Mouse (Mus musculus) neural tube, embryonic 14.5 days (tissue): ENCODE data around the gene Dus4l. TPM values are rescaled to one million over a fixed set of nuclear protein-coding genes. Genes with fewer than 3 reads are reported as not detected.

Experiments used
- ATAC-seq: fragments of 200-750 bp; cut with Nextera tagmentation; 2 replicates; pipeline ENCODE4 v1.8.0; 2017; ENCODE audit warnings: low read depth, mild to moderate bottlenecking, moderate TSS enrichment, moderate library complexity
- H3K27ac ChIP-seq: fragments of 300-500 bp; sonication (generic); 2 replicates; pipeline ENCODE4 v1.5.1; 2014; ENCODE audit warnings: low read depth, mild to moderate bottlenecking, control low read depth, low read length, moderate library complexity, mixed read lengths
- H3K27me3 ChIP-seq: fragments of 300-500 bp; sonication (generic); 2 replicates; pipeline ENCODE4 v1.6.1; 2014; ENCODE audit warnings: low read length; ENCODE audit not compliant: control insufficient read depth, insufficient read depth
- H3K36me3 ChIP-seq: fragments of 300-500 bp; sonication (generic); 2 replicates; pipeline ENCODE4 v1.6.1; 2014; ENCODE audit warnings: low read length, mixed read lengths; ENCODE audit not compliant: control insufficient read depth, insufficient read depth
- H3K4me1 ChIP-seq: fragments of 300-500 bp; sonication (generic); 2 replicates; pipeline ENCODE4 v1.6.1; 2014; ENCODE audit warnings: low read length; ENCODE audit not compliant: control insufficient read depth, insufficient read depth
- H3K4me2 ChIP-seq: fragments of 300-500 bp; sonication (generic); 2 replicates; pipeline ENCODE4 v1.6.1; 2014; ENCODE audit warnings: mild to moderate bottlenecking, low read depth, low read length, control low read depth
- H3K4me3 ChIP-seq: fragments of 300-500 bp; sonication (generic); 2 replicates; pipeline ENCODE4 v1.5.1; 2014; ENCODE audit warnings: low read depth, low read length, control low read depth, mixed read lengths
- H3K9ac ChIP-seq: fragments of 300-500 bp; sonication (generic); replicated peaks from 2 replicates; pipeline ENCODE4 v1.6.1; 2014; ENCODE audit warnings: low read depth, mild to moderate bottlenecking, control low read depth, low read length, mixed read lengths
- H3K9me3 ChIP-seq: fragments of 300-500 bp; sonication (generic); 2 replicates; pipeline ENCODE4 v1.6.1; 2016; ENCODE audit warnings: low read length; ENCODE audit not compliant: control insufficient read depth
- WGBS: fragments of 180-500 bp; shearing (Covaris S2); extraction: QIAGEN DNeasy Blood & Tissue Kit; methylation state at CpG from one replicate; pipeline ENCODE4 v1.1.7; 2014; 5-methylcytosine and 5-hydroxymethylcytosine counted together
- polyA plus RNA-seq: library from polyadenylated mRNA; unstranded; fragments of >200 nt; fragmentation: Nextera tagmentation; extraction: Ambion mirVana; gene quantifications from 2 replicates; pipeline ENCODE4 v1.2.1, GENCODE M21; 2014

Gene Dus4l
- polyA plus RNA-seq, 1 experiment from 2014 or later, result 7.3 TPM

- Histone ChIP-seq H3K9ac (no peak overlapping the region), H3K27me3 (no peaks in the 10 kb centered on the region), H3K9me3 (no peaks in the 10 kb centered on the region), H3K4me3 (no peak overlapping the region), H3K4me1 (no peaks in the 10 kb centered on the region), H3K27ac (no peak overlapping the region), H3K4me2 (no peak overlapping the region), H3K36me3 (no peaks in the 10 kb centered on the region)
- no peak for ATAC-seq
- 5% methylated on average over 3 of the region's 3 CpGs for WGBS
Measured at GRCm38 (mm10) chr12:31608138-31608537, 46.5 kb downstream of the Dus4l start.

GRCm38 (mm10) chr12:31604894-31605293, 49.7 kb downstream of the Dus4l start:
- no peaks in the 10 kb centered on the region for H3K4me1 ChIP-seq
- ATAC-seq, result no peak
- no peak overlapping the region for H3K4me3 ChIP-seq
- WGBS, result 86% methylated on average over 3 of the region's 3 CpGs
- H3K9ac ChIP-seq, result no peak overlapping the region
- no peaks in the 10 kb centered on the region for H3K27me3 ChIP-seq
- H3K36me3 ChIP-seq, result no peaks in the 10 kb centered on the region
- no peak overlapping the region for H3K27ac ChIP-seq
- H3K4me2 ChIP-seq, result no peak overlapping the region
- no peaks in the 10 kb centered on the region for H3K9me3 ChIP-seq

GRCm38 (mm10) chr12:31603586-31603985, 51.0 kb downstream of the Dus4l start:
- H3K27me3 ChIP-seq, result no peaks in the 10 kb centered on the region
- no peaks in the 10 kb centered on the region for H3K9me3 ChIP-seq
- 72% methylated on average over 6 of the region's 6 CpGs for WGBS
- H3K9ac ChIP-seq, result no peak overlapping the region
- H3K4me2 ChIP-seq, result no peak overlapping the region
- no peaks in the 10 kb centered on the region for H3K4me1 ChIP-seq
- no peaks in the 10 kb centered on the region for H3K36me3 ChIP-seq
- H3K27ac ChIP-seq, result no peak overlapping the region
- ATAC-seq, result no peak
- no peak overlapping the region for H3K4me3 ChIP-seq

GRCm38 (mm10) chr12:31594296-31594695, 60.3 kb downstream of the Dus4l start:
- Histone ChIP-seq H3K4me3 (no peak overlapping the region), H3K27ac (no peak overlapping the region), H3K4me2 (no peak overlapping the region), H3K9ac (no peak overlapping the region), H3K27me3 (no peaks in the 10 kb centered on the region), H3K4me1 (no peaks in the 10 kb centered on the region), H3K36me3 (no peaks in the 10 kb centered on the region), H3K9me3 (no peaks in the 10 kb centered on the region)
- WGBS, result 72% methylated on average over 3 of the region's 3 CpGs
- no peak for ATAC-seq

GRCm38 (mm10) chr12:31592011-31592410, 62.6 kb downstream of the Dus4l start:
- Histone ChIP-seq H3K4me3 (no peak overlapping the region), H3K27ac (no peak overlapping the region), H3K9ac (no peak overlapping the region), H3K4me2 (no peak overlapping the region), H3K4me1 (no peaks in the 10 kb centered on the region), H3K36me3 (no peaks in the 10 kb centered on the region), H3K9me3 (no peaks in the 10 kb centered on the region), H3K27me3 (no peaks in the 10 kb centered on the region)
- 35% methylated on average over 3 of the region's 3 CpGs for WGBS
- no peak for ATAC-seq

Other genes with a start within 250 kb of the Dus4l start
- gene Cbll1, start 155.2 kb downstream of the Dus4l start, polyA plus RNA-seq, result 21.2 and 22.2 TPM in 2 replicates
- 0.11 TPM in 1 of 2 replicates, not detected in the other for gene Slc26a4, start 94.9 kb downstream of the Dus4l start, polyA plus RNA-seq
- 33.1 and 33.7 TPM in 2 replicates for gene Bcap29, start 20.2 kb downstream of the Dus4l start, polyA plus RNA-seq
- gene Cog5, start within 50 bp of the Dus4l start, polyA plus RNA-seq, result 40.1 and 43.5 TPM in 2 replicates
- gene Gpr22, start 59.1 kb upstream of the Dus4l start, polyA plus RNA-seq, result 29.3 and 32.5 TPM in 2 replicates